Mouse (Mus musculus): ENCODE data around the gene Klk12.

DNA sequence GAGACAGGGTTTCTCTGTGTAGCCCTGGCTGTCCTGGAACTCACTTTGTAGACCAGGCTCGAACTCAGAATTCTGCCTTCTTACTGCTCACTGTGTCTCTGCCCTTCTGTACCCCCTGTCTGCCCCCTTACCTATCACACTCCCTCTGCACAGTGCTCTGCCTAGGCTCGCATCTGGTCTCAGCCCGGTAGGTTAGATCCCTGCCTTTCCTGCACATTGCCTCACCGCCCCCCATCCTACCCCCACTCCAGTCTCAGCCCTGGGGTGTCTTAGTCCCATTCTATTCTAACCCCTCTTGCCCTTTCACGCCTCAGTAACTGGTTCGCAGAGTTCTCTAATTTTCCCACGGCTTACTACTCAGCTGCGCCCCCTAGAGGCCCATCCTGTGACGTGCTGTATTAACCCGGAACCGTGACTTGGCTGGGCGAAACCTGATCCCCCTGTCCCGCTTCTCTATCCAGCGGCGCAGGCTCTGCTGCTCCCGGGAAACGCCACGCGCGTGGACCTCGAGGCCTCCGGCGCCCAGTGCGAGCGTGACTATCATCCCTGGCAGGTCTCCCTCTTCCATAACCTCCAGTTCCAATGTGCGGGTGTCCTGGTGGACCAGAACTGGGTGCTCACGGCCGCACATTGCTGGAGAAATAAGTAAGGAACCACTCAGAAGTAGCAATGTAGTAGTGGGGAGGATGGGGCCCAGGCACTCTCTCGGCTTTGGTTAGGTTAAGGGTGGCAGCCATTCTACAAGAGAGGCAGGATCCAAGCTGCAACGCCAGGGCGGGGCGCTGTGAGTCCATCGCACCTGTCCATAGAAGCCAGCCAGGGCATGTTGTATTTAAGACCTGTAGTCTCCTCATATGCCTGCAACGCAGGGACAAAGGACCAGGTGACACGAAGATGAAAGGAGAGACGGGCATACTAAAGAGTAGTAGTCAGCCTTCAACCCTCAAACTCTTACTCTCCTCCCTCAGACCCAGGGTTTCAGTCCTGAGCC lies 13.9 kb downstream of the Klk12 start:
- peak; percentile 79 for TF ChIP-seq CTCF (IDR thresholded peaks at IDR 0.05)
- TF ChIP-seq EP300 (IDR thresholded peaks at IDR 0.05; ENCODE audit: insufficient read depth, low read depth, low read length): no peak
